Mouse (Mus musculus) liver, postnatal 0 days (tissue): ENCODE data around the gene Cbfa2t3.

Experiments used
- CTCF ChIP-seq: sonication (generic); IDR thresholded peaks from 2 replicates; pipeline ENCODE4 v1.5.1; 2016; ENCODE audit warnings: antibody characterized with exemption, low read depth
- EP300 ChIP-seq: IDR thresholded peaks from 2 replicates; pipeline ENCODE4 v1.6.1; 2016; ENCODE audit warnings: antibody characterized with exemption, low read depth, mild to moderate bottlenecking

DNA sequence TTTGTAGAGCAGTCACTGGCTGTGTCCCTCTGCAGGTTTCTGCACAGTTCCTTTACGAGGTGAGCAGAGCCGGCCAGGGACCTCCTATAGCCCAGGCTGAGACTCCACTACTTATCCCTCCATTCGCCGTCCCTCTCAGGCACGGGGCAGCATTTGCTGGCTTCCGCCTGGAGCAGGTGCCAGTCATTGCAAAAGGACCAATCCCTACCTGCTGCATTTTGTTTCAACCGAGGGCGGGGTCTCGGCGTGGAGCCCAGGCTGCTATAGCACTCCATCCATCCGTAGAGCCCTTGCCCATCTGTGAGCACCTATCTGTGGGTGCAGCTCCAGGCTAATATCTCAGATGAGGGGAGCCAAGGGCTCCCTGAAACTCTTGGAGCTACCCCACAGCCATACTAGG, 28.9 kb downstream of the Cbfa2t3 start:
- TF ChIP-seq EP300 (no peak), CTCF (no peak)
